Mouse (Mus musculus) layer of hippocampus, postnatal 36 days (tissue): ENCODE measurements around the gene Zfp169. TPM values are rescaled to one million over a fixed set of nuclear protein-coding genes. Genes with fewer than 3 reads are reported as not detected.
"Not testable (repeated sequence)": the region's sequence is repeated elsewhere in the genome, so short reads cannot be mapped to it uniquely, and the experiment has no call there.

ENCODE experiments used
- DNase-seq, 2 experiments: peaks; one replicate each; pipeline ENCODE4 v3.0.0; 2022
- total RNA-seq, 2 experiments: library from RNA; stranded (reverse); gene quantifications; 2 replicates each; pipeline ENCODE4 v1.2.3; 2021

Zfp169 gene
- total RNA-seq = 10 to 100 TPM; 23.9 to 25.1 TPM

GRCm38 (mm10) chr13:48513003-48513929 lies at the start of gene Zfp169, which contains the start of gene A830005F24Rik:
TSS of gene Zfp169 (minus strand) at chr13:48513451.
TSS of gene A830005F24Rik (plus strand) at chr13:48513570.
- DNase-seq = peak; percentile 84 to 91

- no peak for DNase-seq
Observed at GRCm38 (mm10) chr13:48562336-48562735, 49.1 kb upstream of the Zfp169 start.

- DNase-seq = no peak
Observed at GRCm38 (mm10) chr13:48561481-48561880, 48.2 kb upstream of the Zfp169 start.

- DNase-seq = no peak
Observed at GRCm38 (mm10) chr13:48555976-48556375, 42.7 kb upstream of the Zfp169 start.

GRCm38 (mm10) chr13:48554552-48554951 lies 41.3 kb upstream of the Zfp169 start:
- DNase-seq = no peak

- no peak for DNase-seq
Observed at GRCm38 (mm10) chr13:48553511-48553910, 40.3 kb upstream of the Zfp169 start.

- DNase-seq = peak; percentile 80 to 86
Observed at GRCm38 (mm10) chr13:48552181-48553090, 39.2 kb upstream of the Zfp169 start.

- no peak for DNase-seq
Observed at GRCm38 (mm10) chr13:48548296-48548695, 35.0 kb upstream of the Zfp169 start.

- DNase-seq = no peak
Observed at GRCm38 (mm10) chr13:48547623-48548022, 34.4 kb upstream of the Zfp169 start.

- DNase-seq = peak; percentile 100
Observed at GRCm38 (mm10) chr13:48546330-48546917, 33.2 kb upstream of the Zfp169 start.

GRCm38 (mm10) chr13:48545476-48546281 lies 32.4 kb upstream of the Zfp169 start:
- peak; percentile 93 to 96 for DNase-seq

- DNase-seq = no peak
Observed at GRCm38 (mm10) chr13:48544867-48545266, 31.6 kb upstream of the Zfp169 start.

- DNase-seq = no peak
Observed at GRCm38 (mm10) chr13:48544391-48544790, 31.1 kb upstream of the Zfp169 start.

GRCm38 (mm10) chr13:48540488-48540887 lies 27.2 kb upstream of the Zfp169 start:
- DNase-seq = no peak

GRCm38 (mm10) chr13:48533441-48533840 lies 20.2 kb upstream of the Zfp169 start:
- DNase-seq = no peak

- no peak for DNase-seq
Observed at GRCm38 (mm10) chr13:48531448-48531847, 18.2 kb upstream of the Zfp169 start.

GRCm38 (mm10) chr13:48530685-48531084 lies 17.4 kb upstream of the Zfp169 start:
- DNase-seq = no peak

GRCm38 (mm10) chr13:48529028-48529427 lies 15.8 kb upstream of the Zfp169 start:
- no peak for DNase-seq

GRCm38 (mm10) chr13:48528123-48528871 lies 15.0 kb upstream of the Zfp169 start:
- peak; percentile 41 to 47 for DNase-seq

GRCm38 (mm10) chr13:48525745-48526144 lies 12.5 kb upstream of the Zfp169 start:
- no peak for DNase-seq

GRCm38 (mm10) chr13:48519122-48519521 lies 5.9 kb upstream of the Zfp169 start:
- DNase-seq = not testable (repeated sequence)
